Mouse (Mus musculus) forebrain, postnatal 0 days (tissue): ENCODE results near the gene Mthfsl. TPM values are rescaled to one million over a fixed set of nuclear protein-coding genes. Genes with fewer than 3 reads are reported as not detected.
A peak's percentile ranks its signal among the peaks of the same experiment; 100 is the strongest.
"Not testable (repeated sequence)": the region's sequence is repeated elsewhere in the genome, so short reads cannot be mapped to it uniquely, and the experiment has no call there.

Source experiments
- ATAC-seq: fragments of 200-750 bp; cut with Nextera tagmentation; 2 replicates; pipeline ENCODE4 v1.8.0; 2017; ENCODE audit warnings: mild to moderate bottlenecking, moderate library complexity
- DNase-seq: peaks from one replicate; pipeline ENCODE4 v3.0.0-alpha.2; 2015
- H3K27ac ChIP-seq: fragments of 300-500 bp; sonication (generic); 2 replicates; pipeline ENCODE4 v1.5.1; 2014; ENCODE audit warnings: low read depth, mild to moderate bottlenecking, antibody characterized with exemption, low read length, moderate library complexity, mixed read lengths
- H3K27me3 ChIP-seq: fragments of 300-500 bp; sonication (generic); 2 replicates; pipeline ENCODE4 v1.6.1; 2014; ENCODE audit warnings: mild to moderate bottlenecking, low read length, mixed read lengths; ENCODE audit not compliant: insufficient read depth
- H3K36me3 ChIP-seq: fragments of 300-500 bp; sonication (generic); 2 replicates; pipeline ENCODE4 v1.6.1; 2014; ENCODE audit warnings: mild to moderate bottlenecking, moderate library complexity; ENCODE audit not compliant: insufficient read depth
- H3K4me1 ChIP-seq: fragments of 300-500 bp; sonication (generic); 2 replicates; pipeline ENCODE4 v1.6.1; 2014; ENCODE audit warnings: antibody characterized with exemption; ENCODE audit not compliant: insufficient read depth
- H3K4me2 ChIP-seq: fragments of 300-500 bp; sonication (generic); 2 replicates; pipeline ENCODE4 v1.6.1; 2014; ENCODE audit warnings: low read depth, mild to moderate bottlenecking, moderate library complexity
- H3K4me3 ChIP-seq: fragments of 300-500 bp; sonication (generic); 2 replicates; pipeline ENCODE4 v1.5.1; 2014; ENCODE audit warnings: low read depth, low read length, mixed read lengths
- H3K9ac ChIP-seq: fragments of 300-500 bp; sonication (generic); 2 replicates; pipeline ENCODE4 v1.6.1; 2014; ENCODE audit warnings: mild to moderate bottlenecking
- H3K9me3 ChIP-seq: fragments of 300-500 bp; sonication (generic); 2 replicates; pipeline ENCODE4 v1.6.1; 2016; ENCODE audit warnings: low read length
- CTCF ChIP-seq: sonication (generic); IDR thresholded peaks from 2 replicates; pipeline ENCODE4 v1.5.1; 2016; ENCODE audit warnings: antibody characterized with exemption, control low read depth, low read depth
- WGBS: fragments of 180-500 bp; shearing (Covaris S2); extraction: QIAGEN DNeasy Blood & Tissue Kit; methylation state at CpG from one replicate; pipeline ENCODE4 v1.1.7; 2014; 5-methylcytosine and 5-hydroxymethylcytosine counted together
- polyA plus RNA-seq: library from polyadenylated mRNA; unstranded; fragments of >200 nt; fragmentation: Nextera tagmentation; extraction: Ambion mirVana; gene quantifications from 2 replicates; pipeline ENCODE4 v1.2.1, GENCODE M21; 2015
- total RNA-seq: library from RNA; depleted of rRNA; stranded (reverse); fragments of >200 nt; gene quantifications from 2 replicates; pipeline ENCODE4 v1.2.3, GENCODE M21; 2014

The Mthfsl gene
- total and polyA plus RNA-seq, 2 experiments from 2014 or later: 14.8 to 41.8 TPM

DNA sequence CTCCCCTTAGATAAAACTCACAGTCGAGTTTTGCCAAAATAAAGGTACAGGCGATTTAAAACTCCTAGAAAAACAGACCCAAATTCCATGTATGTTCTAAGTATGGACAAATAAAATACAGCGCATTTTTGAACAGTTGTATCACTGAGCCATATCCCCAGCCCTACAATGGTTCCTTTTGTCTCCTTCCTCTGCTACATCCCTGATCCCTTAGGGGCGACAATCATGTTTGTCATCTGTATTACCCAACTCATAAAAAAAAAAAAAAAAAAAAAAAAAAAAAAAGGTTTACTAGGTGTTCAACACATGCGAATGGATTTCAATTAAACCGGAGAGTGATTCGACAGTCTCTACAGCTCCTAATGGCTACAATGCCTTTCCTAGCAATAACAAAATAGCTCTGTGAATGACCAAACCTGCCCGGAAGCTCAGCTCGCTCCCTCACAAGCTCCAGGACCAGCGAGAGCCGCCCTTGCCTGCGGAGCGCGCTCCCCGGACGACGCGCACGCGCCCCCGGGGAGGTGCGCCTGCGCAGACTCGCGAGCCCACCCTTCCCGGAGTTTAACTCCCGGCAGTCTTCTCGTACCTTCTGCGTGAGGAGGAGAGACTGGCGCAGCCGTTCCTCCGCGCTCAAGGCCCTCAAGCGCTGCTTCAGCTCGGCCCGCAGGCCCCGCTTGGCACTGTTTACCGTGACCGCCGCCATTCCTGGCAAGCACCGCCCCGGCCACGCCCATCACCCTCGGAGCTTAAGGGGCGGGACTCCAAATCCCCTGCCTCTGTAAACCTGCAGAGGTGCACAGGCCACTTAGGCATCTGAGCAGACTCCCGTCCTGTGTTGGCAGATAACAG lies 799 bp downstream of the Mthfsl start:
- H3K9me3 ChIP-seq, H3K36me3 ChIP-seq, H3K4me1 ChIP-seq, H3K27me3 ChIP-seq: not testable (repeated sequence)
- WGBS: 9% methylated on average over 16 of the region's 46 CpGs
- peak overlapping the region; percentile 57 for H3K27ac ChIP-seq
- peak overlapping the region; percentile 46 for H3K4me2 ChIP-seq
- peak overlapping the region; percentile 49 for H3K9ac ChIP-seq
- peak overlapping the region; percentile 33 for H3K4me3 ChIP-seq
- ATAC-seq: peak; percentile 94
- DNase-seq: peak; percentile 48

DNA sequence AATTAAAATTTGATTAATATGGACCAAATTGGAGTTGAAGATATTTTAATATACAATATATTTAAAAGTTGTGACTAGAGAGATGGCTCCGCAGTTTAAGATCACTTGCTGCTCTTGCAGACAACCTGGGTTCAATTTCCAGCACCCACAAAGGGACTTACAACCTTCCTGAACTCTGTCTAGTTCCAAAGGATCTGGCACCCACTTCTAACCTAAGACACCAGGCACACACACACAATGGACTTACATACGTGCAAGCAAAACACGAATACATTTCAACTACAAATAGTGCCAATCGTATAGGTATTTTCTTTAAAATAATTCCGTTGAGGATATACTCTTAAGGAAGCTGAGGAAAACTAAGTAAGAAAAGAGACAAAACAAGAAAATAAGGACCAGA lies 1.5 kb downstream of the Mthfsl start:
- H3K4me2 ChIP-seq: peak overlapping the region; percentile 46
- ATAC-seq, H3K36me3 ChIP-seq, H3K9me3 ChIP-seq, H3K4me3 ChIP-seq, DNase-seq, H3K9ac ChIP-seq, H3K4me1 ChIP-seq, H3K27ac ChIP-seq, H3K27me3 ChIP-seq: not testable (repeated sequence)
- 62% methylated on average over 5 of the region's 5 CpGs for WGBS

DNA sequence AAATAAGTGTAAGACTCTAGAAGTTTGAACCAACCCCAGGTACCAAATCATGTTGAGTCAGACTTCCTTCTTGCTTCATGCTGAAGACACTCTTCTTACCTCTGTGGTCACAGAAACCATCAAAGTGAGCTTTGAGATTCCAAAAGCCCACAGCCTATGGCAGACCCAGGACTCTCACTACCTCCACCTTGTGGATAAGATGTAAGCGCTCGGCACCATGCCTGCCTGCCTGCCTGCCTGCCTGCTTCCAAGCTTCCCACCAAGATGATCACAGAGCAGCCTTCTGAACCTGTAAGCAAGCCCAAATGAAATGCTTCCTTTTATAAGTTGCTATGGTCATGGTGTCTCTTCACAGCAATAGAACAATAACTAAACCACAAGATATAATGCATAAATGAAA lies 2.0 kb downstream of the Mthfsl start:
- not testable (repeated sequence) for H3K9ac ChIP-seq, H3K27me3 ChIP-seq, H3K4me2 ChIP-seq, H3K4me1 ChIP-seq, H3K9me3 ChIP-seq, H3K4me3 ChIP-seq, ATAC-seq, H3K36me3 ChIP-seq, H3K27ac ChIP-seq
- WGBS: 23% methylated on average over 2 of the region's 2 CpGs
- peak; percentile 19; the same call in 1 of the 2 replicates for TF ChIP-seq CTCF
- DNase-seq: peak; percentile 32

DNA sequence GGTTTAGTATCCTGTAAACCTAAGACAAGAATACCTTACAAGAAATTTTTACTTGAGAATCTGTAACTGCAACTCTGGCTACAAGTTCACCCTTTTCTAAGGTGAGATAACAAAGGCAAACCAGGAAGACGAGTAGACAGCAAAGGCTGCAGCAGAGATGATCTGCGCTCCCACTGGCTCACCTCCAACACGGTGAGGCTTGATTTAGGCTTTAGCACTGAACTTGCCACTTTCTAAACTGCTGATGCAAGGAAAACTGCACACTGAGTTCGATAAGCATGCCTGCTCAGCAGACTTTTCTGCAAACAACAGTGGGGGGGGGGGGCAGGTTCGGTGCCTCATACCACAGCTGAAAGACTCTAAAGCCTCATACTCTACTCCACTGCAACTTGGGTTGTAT lies 5.6 kb downstream of the Mthfsl start:
- not testable (repeated sequence) for H3K9ac ChIP-seq, ATAC-seq, H3K36me3 ChIP-seq, DNase-seq, H3K4me2 ChIP-seq, H3K4me3 ChIP-seq, H3K27ac ChIP-seq, H3K9me3 ChIP-seq, H3K4me1 ChIP-seq, H3K27me3 ChIP-seq
- WGBS: 86% methylated on average over 5 of the region's 5 CpGs

DNA sequence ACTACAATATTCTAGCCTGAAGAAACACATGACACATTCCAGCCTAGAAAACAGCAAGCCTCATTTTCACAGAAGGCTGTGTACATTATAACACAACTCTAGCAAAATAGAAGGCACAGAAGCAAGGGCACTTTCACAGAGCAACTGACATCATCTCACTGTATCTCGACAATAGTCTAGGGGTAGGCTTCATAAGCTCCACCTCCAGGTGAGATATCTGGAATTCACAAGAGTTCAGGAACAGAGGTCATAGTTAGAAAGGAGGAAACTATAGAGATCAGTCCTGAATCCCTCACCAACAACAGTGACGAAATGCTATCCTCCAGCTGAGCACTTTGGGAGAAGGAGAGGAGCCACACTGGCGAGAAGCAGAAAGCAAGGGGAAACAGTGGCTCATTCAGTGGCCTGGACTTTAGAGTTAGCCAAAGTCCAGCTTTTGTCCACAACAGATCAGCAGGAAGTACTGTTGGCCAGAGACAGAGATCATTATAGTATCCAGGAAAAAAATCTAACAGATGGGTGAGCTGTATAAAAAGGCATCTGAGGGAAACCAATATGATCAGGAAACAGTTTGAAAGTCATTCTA lies 7.8 kb downstream of the Mthfsl start:
- not testable (repeated sequence) for H3K9me3 ChIP-seq, H3K9ac ChIP-seq, H3K4me3 ChIP-seq, H3K27me3 ChIP-seq, H3K27ac ChIP-seq, ATAC-seq, H3K4me1 ChIP-seq, H3K36me3 ChIP-seq, DNase-seq, H3K4me2 ChIP-seq
- 81% methylated on average over 3 of the region's 3 CpGs for WGBS

DNA sequence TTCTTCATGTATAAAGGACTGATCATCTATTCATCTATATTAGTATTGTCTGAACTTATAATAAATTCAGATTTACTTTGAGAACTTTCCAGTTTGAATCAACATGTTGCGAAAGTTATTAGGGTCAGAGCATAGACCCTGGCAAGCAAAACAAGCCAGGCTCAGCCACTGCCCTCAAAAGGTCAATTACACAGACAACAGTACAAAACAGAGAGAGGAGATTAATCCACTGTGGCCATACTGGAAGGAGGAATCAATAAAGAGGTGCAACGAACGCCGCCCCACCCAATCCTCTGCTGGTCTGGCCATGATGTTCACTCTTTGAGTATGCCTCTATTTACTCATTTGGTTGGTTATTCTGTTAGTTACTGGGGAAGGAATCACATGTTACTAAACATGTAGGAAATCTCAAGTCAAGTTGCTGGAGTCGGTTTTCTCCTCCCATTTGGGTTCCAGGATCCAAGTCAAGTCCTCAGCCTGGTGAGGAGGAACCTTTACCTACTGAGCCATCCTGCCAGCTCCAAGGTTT lies 9.1 kb downstream of the Mthfsl start:
- H3K27me3 ChIP-seq, H3K9ac ChIP-seq, ATAC-seq, H3K9me3 ChIP-seq, H3K4me1 ChIP-seq, H3K36me3 ChIP-seq, H3K4me3 ChIP-seq, DNase-seq, H3K27ac ChIP-seq, H3K4me2 ChIP-seq: not testable (repeated sequence)
- 91% methylated on average over 4 of the region's 5 CpGs for WGBS

DNA sequence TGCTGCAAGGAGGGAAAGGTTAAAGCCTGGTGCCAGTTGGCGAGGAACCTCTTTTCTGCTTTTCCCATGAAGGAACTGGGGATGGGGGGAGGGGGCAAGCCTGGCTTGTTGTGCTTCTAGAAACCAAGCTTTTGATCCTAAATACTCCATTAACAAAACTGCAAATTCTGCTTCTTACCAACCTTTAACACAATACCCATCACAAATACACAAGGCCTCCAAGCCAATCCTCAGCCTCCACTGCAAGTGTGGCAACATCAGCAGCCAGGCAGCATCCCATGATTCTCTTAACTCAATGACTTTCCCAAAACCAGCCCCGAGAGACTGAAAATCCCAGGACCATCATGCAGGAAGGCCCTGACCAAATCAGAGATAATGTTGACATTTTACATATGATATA lies 9.7 kb downstream of the Mthfsl start:
- H3K9me3 ChIP-seq, H3K27me3 ChIP-seq, H3K4me1 ChIP-seq, H3K4me2 ChIP-seq, H3K4me3 ChIP-seq, ATAC-seq, H3K27ac ChIP-seq, H3K9ac ChIP-seq, H3K36me3 ChIP-seq, DNase-seq: not testable (repeated sequence)
- 89% methylated on average over 2 of the region's 2 CpGs for WGBS

DNA sequence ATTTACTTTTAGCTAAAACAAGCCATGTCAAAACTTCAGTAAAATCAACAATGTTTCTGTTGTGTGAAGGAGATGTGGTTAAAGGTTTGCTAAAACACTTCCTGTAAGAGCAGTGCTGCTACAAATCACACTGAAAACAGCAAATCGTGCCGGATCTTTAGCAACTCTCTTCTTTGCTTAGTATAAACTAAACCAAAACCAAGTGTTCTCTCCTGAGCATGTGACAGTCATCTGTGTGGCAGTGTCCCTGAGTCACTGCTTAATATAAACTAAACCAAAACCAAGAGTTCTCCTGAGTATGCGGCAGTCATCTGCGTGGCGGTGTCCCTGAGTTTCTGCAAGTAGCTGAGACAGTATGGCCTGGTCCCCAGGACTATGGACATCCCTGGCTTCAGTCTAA lies 10.3 kb downstream of the Mthfsl start:
- 93% methylated on average over 5 of the region's 5 CpGs for WGBS

More for the DNA sequence above, 10.3 kb downstream of the Mthfsl start:
- not testable (repeated sequence) for H3K4me3 ChIP-seq, ATAC-seq, H3K9ac ChIP-seq, H3K9me3 ChIP-seq, DNase-seq, H3K4me2 ChIP-seq, H3K27ac ChIP-seq, H3K36me3 ChIP-seq, H3K4me1 ChIP-seq, H3K27me3 ChIP-seq
